Mouse (Mus musculus) liver, embryonic 11.5 days (tissue): ENCODE data around the gene Ptgr2. TPM values are rescaled to one million over a fixed set of nuclear protein-coding genes. Genes with fewer than 3 reads are reported as not detected.

Source experiments
- ATAC-seq: fragments of 200-750 bp; cut with Nextera tagmentation; replicated peaks from 2 replicates; pipeline ENCODE4 v1.8.0; 2017; ENCODE audit warnings: moderate number of reproducible peaks, mild to moderate bottlenecking, moderate TSS enrichment, moderate library complexity; ENCODE audit not compliant: low FRiP score
- DNase-seq: peaks from one replicate; pipeline ENCODE4 v3.0.0-alpha.2; 2017; ENCODE audit warnings: low spot score
- H3K27ac ChIP-seq: fragments of 300-500 bp; sonication (generic); 2 replicates; pipeline ENCODE4 v1.5.1; 2014; ENCODE audit warnings: mild to moderate bottlenecking, low read depth, low read length, control low read depth
- H3K27me3 ChIP-seq: fragments of 300-500 bp; sonication (generic); replicated peaks from 2 replicates; pipeline ENCODE4 v1.6.1; 2014; ENCODE audit warnings: low read length, mixed read lengths; ENCODE audit not compliant: control insufficient read depth, insufficient read depth
- H3K36me3 ChIP-seq: fragments of 300-500 bp; sonication (generic); 2 replicates; pipeline ENCODE4 v1.6.1; 2014; ENCODE audit warnings: mild to moderate bottlenecking, low read length, moderate library complexity, mixed read lengths; ENCODE audit not compliant: control insufficient read depth, insufficient read depth
- H3K4me1 ChIP-seq: fragments of 300-500 bp; sonication (generic); replicated peaks from 2 replicates; pipeline ENCODE4 v1.6.1; 2014; ENCODE audit warnings: low read length, mixed read lengths; ENCODE audit not compliant: control insufficient read depth, insufficient read depth
- H3K4me2 ChIP-seq: fragments of 300-500 bp; sonication (generic); 2 replicates; pipeline ENCODE4 v1.6.1; 2014; ENCODE audit warnings: mild to moderate bottlenecking, control low read depth, moderate library complexity
- H3K4me3 ChIP-seq: fragments of 300-500 bp; sonication (generic); 2 replicates; pipeline ENCODE4 v1.5.1; 2014; ENCODE audit warnings: low read depth, low read length, control low read depth
- H3K9ac ChIP-seq: fragments of 300-500 bp; sonication (generic); 2 replicates; pipeline ENCODE4 v1.6.1; 2014; ENCODE audit warnings: low read depth, low read length, control low read depth
- H3K9me3 ChIP-seq: fragments of 300-500 bp; sonication (generic); 2 replicates; pipeline ENCODE4 v1.6.1; 2016; ENCODE audit warnings: low read length, inconsistent platforms, mixed read lengths; ENCODE audit not compliant: control insufficient read depth
- WGBS: fragments of 180-500 bp; shearing (Covaris S2); extraction: QIAGEN DNeasy Blood & Tissue Kit; methylation state at CpG from one replicate; pipeline ENCODE4 v1.1.7; 2014; 5-methylcytosine and 5-hydroxymethylcytosine counted together
- polyA plus RNA-seq: library from polyadenylated mRNA; unstranded; fragments of >200 nt; fragmentation: Nextera tagmentation; extraction: Ambion mirVana; gene quantifications from 2 replicates; pipeline ENCODE4 v1.2.1, GENCODE M21; 2014

Ptgr2 gene
- polyA plus RNA-seq, 1 experiment from 2014 or later: 39.5 TPM

GRCm38 (mm10) chr12:84284391-84284790 lies 641 bp upstream of the Ptgr2 start:
- Histone ChIP-seq H3K4me1 (peaks cover 13% of the 10 kb centered on the region), H3K36me3 (no peaks in the 10 kb centered on the region), H3K4me2 (peak overlapping the region; percentile 70), H3K27me3 (no peaks in the 10 kb centered on the region), H3K27ac (peak overlapping the region; percentile 54), H3K4me3 (peak overlapping the region; percentile 67), H3K9me3 (no peaks in the 10 kb centered on the region), H3K9ac (peak overlapping the region; percentile 67)
- 60% methylated on average over 14 of the region's 14 CpGs for WGBS
- DNase-seq (no peak), ATAC-seq (no peak)

GRCm38 (mm10) chr12:84285593-84285968 lies 549 bp downstream of the Ptgr2 start:
- peak overlapping the region; percentile 67 for H3K4me3 ChIP-seq
- H3K27me3 ChIP-seq: no peaks in the 10 kb centered on the region
- peak overlapping the region; percentile 72 for H3K27ac ChIP-seq
- peak overlapping the region; percentile 70 for H3K4me2 ChIP-seq
- peak overlapping the region; percentile 83 for H3K9ac ChIP-seq
- H3K4me1 ChIP-seq: peaks cover 13% of the 10 kb centered on the region
- H3K36me3 ChIP-seq: no peaks in the 10 kb centered on the region
- ATAC-seq (0 out of 2 replicates have a peak, but pooled peaks have one; percentile 4), DNase-seq (no peak)
- no peaks in the 10 kb centered on the region for H3K9me3 ChIP-seq
- 16% methylated on average over 8 of the region's 8 CpGs for WGBS

- no peaks in the 10 kb centered on the region for H3K27me3 ChIP-seq
- no peak overlapping the region for H3K4me2 ChIP-seq
- no peak overlapping the region for H3K9ac ChIP-seq
- ATAC-seq (no peak), DNase-seq (peak; percentile 42)
- peaks cover 5% of the 10 kb centered on the region for H3K36me3 ChIP-seq
- H3K27ac ChIP-seq: no peak overlapping the region
- 53% methylated on average over 3 of the region's 3 CpGs for WGBS
- peaks cover 13% of the 10 kb centered on the region for H3K4me1 ChIP-seq
- no peaks in the 10 kb centered on the region for H3K9me3 ChIP-seq
- no peak overlapping the region for H3K4me3 ChIP-seq
Observed at GRCm38 (mm10) chr12:84288461-84288860, 3.4 kb downstream of the Ptgr2 start.

GRCm38 (mm10) chr12:84297851-84298250 lies 12.8 kb downstream of the Ptgr2 start:
- H3K27me3 ChIP-seq: no peaks in the 10 kb centered on the region
- peaks cover 27% of the 10 kb centered on the region for H3K36me3 ChIP-seq
- H3K9ac ChIP-seq: no peak overlapping the region
- DNase-seq (no peak), ATAC-seq (no peak)
- WGBS: 95% methylated on average over 6 of the region's 6 CpGs
- no peak overlapping the region for H3K4me2 ChIP-seq
- no peak overlapping the region for H3K27ac ChIP-seq
- no peaks in the 10 kb centered on the region for H3K9me3 ChIP-seq
- H3K4me3 ChIP-seq: no peak overlapping the region
- H3K4me1 ChIP-seq: no peaks in the 10 kb centered on the region

GRCm38 (mm10) chr12:84299265-84299664 lies 14.2 kb downstream of the Ptgr2 start:
- H3K4me1 ChIP-seq: no peaks in the 10 kb centered on the region
- no peaks in the 10 kb centered on the region for H3K9me3 ChIP-seq
- ATAC-seq: peak; percentile 56; the same call in 1 of the 2 replicates
- H3K4me3 ChIP-seq: no peak overlapping the region
- DNase-seq: no peak
- peaks cover 19% of the 10 kb centered on the region for H3K36me3 ChIP-seq
- WGBS: 85% methylated on average over 2 of the region's 2 CpGs
- H3K4me2 ChIP-seq: no peak overlapping the region
- no peak overlapping the region for H3K9ac ChIP-seq
- no peak overlapping the region for H3K27ac ChIP-seq
- no peaks in the 10 kb centered on the region for H3K27me3 ChIP-seq

- no peak for ATAC-seq
- Histone ChIP-seq H3K27ac (no peak overlapping the region), H3K4me1 (no peaks in the 10 kb centered on the region), H3K27me3 (no peaks in the 10 kb centered on the region), H3K9me3 (no peaks in the 10 kb centered on the region), H3K4me3 (no peak overlapping the region), H3K36me3 (peaks cover 13% of the 10 kb centered on the region), H3K4me2 (no peak overlapping the region), H3K9ac (no peak overlapping the region)
- 90% methylated on average over 5 of the region's 5 CpGs for WGBS
- no peak for DNase-seq
Observed at GRCm38 (mm10) chr12:84304101-84304500, 19.1 kb downstream of the Ptgr2 start.

- no peak overlapping the region for H3K4me3 ChIP-seq
- no peak overlapping the region for H3K27ac ChIP-seq
- no peak overlapping the region for H3K4me2 ChIP-seq
- no peaks in the 10 kb centered on the region for H3K4me1 ChIP-seq
- WGBS: 68% methylated on average over 1 of the region's 1 CpGs
- peaks cover 13% of the 10 kb centered on the region for H3K36me3 ChIP-seq
- no peaks in the 10 kb centered on the region for H3K9me3 ChIP-seq
- DNase-seq: no peak
- no peaks in the 10 kb centered on the region for H3K27me3 ChIP-seq
- no peak overlapping the region for H3K9ac ChIP-seq
- ATAC-seq: no peak
Observed at GRCm38 (mm10) chr12:84304554-84304953, 19.5 kb downstream of the Ptgr2 start.

GRCm38 (mm10) chr12:84311306-84311705 lies 26.3 kb downstream of the Ptgr2 start:
- Histone ChIP-seq H3K36me3 (0 out of 2 replicates have a peak, but pooled peaks cover 2% of the 10 kb centered on the region), H3K9ac (no peak overlapping the region), H3K4me3 (no peak overlapping the region), H3K4me2 (no peak overlapping the region), H3K4me1 (no peaks in the 10 kb centered on the region; the same call in 1 of the 2 replicates), H3K27ac (no peak overlapping the region), H3K9me3 (no peaks in the 10 kb centered on the region), H3K27me3 (no peaks in the 10 kb centered on the region)
- DNase-seq (no peak), ATAC-seq (no peak)
- 84% methylated on average over 4 of the region's 5 CpGs for WGBS

GRCm38 (mm10) chr12:84316006-84316405 lies 31.0 kb downstream of the Ptgr2 start:
- Histone ChIP-seq H3K4me3 (peak overlapping the region; percentile 94), H3K9me3 (no peaks in the 10 kb centered on the region), H3K9ac (peak overlapping the region; percentile 94), H3K27me3 (no peaks in the 10 kb centered on the region), H3K4me2 (peak overlapping the region; percentile 90), H3K27ac (peak overlapping the region; percentile 78), H3K4me1 (peaks cover 19% of the 10 kb centered on the region), H3K36me3 (0 out of 2 replicates have a peak, but pooled peaks cover 2% of the 10 kb centered on the region)
- WGBS: 45% methylated on average over 7 of the region's 7 CpGs
- DNase-seq (no peak), ATAC-seq (no peak)
